Mouse (Mus musculus) T-helper 2 cell (primary cell): ENCODE data around the gene Tbc1d16.
"Not testable (repeated sequence)": the region's sequence is repeated elsewhere in the genome, so short reads cannot be mapped to it uniquely, and the experiment has no call there.

Experiments
- in situ Hi-C: fragments of 300-600 bp; cut with MboI, MseI; formaldehyde crosslinking; loops from one replicate; pipeline ENCODE4 v1.15.1; 2025; ENCODE audit warnings: high pct_unique_total_duplicates

Gene Tbc1d16

DNA sequence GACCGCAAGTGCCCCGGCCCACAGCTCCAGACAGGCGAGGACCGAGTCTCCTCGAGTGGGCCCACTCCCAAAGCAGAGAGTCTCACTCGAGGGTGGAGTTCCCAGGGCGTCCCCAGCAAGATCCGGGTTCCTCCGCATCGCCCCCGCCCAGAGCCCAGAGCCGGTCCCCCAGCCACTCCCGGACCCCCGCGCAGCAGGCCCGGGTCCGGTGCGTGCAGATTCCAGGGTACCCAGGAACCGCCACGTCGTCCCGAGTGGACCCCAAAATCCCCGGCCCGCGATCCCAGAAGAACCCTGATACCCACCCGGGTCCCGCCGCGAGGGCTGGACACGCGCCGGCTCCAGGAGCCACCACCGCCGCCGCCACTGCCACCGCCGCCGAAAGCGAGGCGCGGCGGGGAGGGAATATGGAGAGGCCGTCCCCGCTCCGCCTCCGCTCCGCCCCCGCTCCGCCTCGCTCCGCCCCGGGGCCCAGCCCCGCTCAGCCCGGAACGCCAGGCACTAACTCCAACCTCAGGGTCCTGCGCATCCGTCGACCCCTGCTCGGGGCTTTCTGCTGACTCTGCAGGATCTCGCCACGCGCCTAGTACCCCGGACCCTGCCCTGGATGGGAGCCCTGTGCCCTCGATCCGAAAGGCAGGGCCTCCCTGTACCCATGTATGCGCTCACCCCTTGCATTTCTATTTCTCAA, at the start of gene Tbc1d16, which contains the start of gene Ccdc40:
TSS of gene Tbc1d16 (minus strand) at position 409 of the 691 bp plus-strand sequence.
TSS of gene Ccdc40 (plus strand) at position 482 of the 691 bp plus-strand sequence.
- in situ Hi-C loops = no loop called here

DNA sequence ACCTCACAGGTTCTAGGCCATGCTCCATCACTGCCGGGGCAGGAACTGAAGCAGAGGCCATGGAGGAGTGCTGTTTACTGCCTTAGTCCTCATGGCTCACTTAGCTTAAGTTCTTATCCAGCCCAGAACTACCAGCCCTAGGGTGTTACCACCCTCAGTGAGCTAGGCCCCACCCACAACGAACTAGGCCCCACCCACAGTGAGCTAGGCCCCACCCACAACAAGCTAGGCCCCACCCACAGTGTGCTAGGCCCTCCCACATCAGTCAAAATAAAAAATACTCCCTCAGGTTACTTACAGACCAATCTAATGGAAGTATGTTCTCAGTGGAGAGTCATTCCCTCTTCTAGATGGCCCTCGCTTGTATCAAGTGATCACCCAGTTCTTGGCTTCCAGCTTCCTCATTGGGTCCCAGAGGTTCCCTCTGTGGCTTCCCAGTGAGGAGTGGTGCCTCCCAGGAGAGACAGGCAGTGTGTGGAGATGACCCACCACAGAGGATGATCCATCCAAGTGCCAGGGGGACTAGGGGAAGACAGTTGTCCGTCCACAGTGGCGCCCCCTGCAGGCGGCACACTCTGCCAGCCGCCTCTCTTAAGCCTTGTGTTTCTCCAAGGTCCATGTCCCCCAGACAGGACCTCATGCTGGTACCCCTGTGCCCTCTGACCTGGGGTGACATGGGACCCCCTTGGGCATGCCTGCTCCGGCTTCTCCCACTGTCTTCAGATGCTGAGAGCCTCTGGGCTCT, 45.1 kb upstream of the Tbc1d16 start:
- in situ Hi-C loops = no loop called here

GRCm38 (mm10) chr11:119272492-119272891, 44.2 kb upstream of the Tbc1d16 start:
- in situ Hi-C loops = not testable (repeated sequence)

- in situ Hi-C loops = no loop called here
Observed at GRCm38 (mm10) chr11:119268557-119269195, 40.4 kb upstream of the Tbc1d16 start.

DNA sequence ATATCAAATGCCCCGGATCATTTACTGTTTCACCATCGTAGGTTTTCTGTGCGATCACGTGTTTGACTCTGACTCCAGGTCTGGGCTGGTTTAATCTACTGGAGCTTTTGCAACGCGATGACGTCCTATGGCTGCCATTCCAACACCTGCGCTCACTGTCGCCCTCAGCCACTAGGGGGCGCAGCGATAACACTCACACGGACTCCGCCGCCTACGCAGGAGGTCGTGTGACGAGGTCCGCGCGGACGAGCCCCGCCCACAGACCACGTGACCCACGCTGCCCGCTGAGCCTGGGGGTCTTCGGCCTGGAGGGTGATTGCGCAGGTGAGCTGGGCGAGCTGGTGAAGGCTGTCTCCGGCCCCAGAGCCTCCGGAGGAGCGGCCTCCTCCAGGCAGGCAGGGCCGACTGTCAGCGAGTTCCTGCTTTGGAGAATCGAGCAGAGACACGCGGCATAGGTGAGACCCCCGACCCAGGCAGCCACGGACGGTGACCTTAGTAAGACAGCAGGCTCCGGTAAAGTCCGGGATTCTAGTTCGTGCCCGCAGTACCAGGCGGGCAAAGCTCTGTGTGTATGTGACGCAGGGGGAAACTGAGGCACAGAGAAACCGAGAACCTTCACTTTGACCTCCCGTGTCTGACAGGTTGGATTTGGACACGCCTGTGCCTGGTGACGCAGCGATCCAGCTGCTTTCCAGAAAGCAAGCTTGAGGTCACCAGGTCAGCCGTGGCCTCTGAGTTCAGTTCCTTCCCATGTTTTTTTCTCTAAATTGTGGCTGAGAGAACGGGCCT, 39.7 kb upstream of the Tbc1d16 start, which contains the start of gene Gaa:
TSS of gene Gaa (plus strand) at position 120 of the 789 bp plus-strand sequence.
- in situ Hi-C loops = no loop called here

- in situ Hi-C loops = no loop called here
Observed at GRCm38 (mm10) chr11:119267241-119267674, 39.0 kb upstream of the Tbc1d16 start.

DNA sequence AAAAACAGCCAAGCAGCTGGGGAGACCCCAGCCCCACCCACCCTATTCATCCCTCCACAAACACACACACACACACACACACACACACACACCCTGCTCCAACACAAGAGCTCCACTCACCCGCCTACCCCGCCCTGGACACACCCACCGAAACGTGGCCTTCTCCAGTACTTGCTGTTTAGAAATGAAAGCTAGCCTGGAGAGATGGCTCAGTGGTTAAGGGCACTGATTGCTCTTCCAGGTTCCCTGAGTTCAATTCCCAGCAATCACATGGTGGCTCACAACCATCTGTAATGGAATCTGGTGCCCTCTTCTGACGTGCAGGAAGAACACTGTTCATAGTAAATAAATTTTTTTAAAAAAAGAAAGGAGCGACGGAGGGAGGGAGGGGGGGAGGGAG, 37.5 kb upstream of the Tbc1d16 start:
- in situ Hi-C loops = no loop called here

DNA sequence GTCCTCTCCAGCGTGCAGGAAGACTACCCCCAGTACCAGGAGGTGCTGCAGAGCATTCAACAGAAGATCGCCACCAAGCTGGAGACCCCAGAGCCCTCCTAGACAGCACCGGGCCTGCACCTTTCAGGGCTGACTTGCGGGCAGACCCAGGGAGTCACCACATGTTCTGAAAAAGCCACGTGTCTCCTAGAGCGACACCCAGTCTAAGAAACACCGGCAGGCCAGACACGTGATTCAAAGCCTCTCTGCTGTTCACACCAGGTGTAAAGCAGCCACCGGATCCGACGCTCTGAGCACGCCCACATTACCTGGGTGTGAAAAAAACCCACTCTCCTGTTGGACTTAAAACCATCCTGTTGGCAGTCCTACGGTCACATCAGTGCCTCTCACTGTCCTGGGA, 36.1 kb upstream of the Tbc1d16 start:
- in situ Hi-C loops = no loop called here

DNA sequence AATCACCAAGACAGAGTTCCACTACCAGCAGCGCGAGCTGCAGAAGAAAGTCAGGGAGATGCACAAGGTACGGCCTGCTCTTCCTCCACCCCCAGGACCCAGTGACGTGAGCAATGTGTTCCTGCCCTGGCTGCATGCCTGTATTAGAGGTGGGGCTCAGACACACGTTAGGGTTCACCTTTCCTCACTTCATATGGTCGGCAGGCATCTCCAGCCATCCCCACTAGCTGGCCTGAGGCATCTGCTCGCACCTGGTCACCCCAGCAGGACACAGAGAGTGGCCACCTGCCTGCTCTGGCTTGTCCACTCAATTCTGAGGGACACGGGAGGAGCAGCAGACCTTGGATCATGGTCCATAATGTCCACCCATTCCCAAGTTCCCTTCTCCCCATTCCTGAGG, 31.7 kb upstream of the Tbc1d16 start:
- in situ Hi-C loops = no loop called here

DNA sequence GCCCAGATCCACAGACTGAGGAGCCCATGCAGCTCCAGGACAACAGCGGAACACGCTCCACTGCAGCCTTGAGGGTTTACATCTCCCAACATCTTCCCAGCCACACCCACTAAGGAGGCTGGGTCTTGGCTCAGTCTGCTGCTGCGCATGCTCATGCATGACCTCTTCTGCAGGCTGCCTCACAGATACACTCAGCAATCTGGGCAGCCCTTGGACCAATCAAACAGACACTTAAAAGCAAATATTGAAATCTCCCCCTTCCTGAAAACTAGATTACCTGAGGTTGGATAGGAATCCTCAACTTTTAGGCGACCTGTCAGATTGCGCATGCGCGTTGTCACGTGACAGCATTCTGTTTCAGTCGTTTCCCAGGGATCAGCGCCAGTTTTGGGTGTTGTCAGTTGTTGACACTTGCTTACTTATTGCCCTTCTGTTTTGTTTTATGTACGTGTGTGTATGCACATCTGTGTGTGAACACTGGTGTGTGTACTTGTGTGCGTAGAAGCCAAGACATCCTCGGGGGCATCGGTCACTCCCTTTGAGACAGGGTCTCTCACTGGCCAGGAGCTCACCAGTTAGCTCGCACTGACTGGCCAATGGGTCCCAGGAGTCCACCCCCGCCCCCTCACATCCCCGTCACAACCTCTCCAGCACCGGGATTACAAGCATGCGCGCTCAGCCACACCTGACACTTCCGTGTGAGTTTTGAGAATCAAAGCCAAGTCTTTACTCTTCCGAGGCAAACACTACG, 30.4 kb upstream of the Tbc1d16 start:
- in situ Hi-C loops = no loop called here

DNA sequence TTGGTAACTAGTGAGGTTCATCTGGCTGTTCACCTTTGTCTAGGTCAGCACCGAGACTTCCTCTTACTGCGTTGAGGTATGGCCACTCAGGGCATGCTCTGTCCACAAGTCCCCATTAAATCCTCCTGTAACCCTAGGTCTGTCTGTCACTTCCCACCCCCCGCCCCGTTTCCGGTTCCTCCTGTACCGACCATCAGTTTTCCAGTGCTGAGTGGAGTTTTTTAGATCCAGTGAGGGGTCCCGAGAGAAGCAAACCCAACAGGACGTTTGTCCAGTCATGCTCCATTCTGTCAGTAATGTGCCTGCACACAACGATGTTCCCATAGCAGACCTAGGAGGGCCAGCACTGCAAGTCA, 29.9 kb upstream of the Tbc1d16 start:
- in situ Hi-C loops = no loop called here

DNA sequence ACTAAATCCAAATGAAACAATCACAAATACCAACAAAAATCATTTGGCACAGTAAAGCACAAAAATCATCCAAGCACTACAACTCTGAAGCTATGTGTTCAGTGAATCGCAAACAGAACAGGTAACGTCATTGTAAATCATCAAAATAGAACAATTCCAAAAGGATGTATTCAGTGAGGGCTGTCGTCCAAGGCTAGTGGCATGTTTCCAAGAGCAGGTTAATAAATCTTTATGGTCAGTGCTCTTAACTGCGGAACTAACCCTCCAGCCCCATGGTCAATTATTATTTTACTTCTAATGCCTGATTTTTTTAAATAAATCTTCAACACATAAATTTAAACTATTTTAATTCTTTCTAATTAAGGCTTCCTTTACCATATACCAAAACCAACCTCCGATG, 28.3 kb upstream of the Tbc1d16 start:
- in situ Hi-C loops = not testable (repeated sequence)

DNA sequence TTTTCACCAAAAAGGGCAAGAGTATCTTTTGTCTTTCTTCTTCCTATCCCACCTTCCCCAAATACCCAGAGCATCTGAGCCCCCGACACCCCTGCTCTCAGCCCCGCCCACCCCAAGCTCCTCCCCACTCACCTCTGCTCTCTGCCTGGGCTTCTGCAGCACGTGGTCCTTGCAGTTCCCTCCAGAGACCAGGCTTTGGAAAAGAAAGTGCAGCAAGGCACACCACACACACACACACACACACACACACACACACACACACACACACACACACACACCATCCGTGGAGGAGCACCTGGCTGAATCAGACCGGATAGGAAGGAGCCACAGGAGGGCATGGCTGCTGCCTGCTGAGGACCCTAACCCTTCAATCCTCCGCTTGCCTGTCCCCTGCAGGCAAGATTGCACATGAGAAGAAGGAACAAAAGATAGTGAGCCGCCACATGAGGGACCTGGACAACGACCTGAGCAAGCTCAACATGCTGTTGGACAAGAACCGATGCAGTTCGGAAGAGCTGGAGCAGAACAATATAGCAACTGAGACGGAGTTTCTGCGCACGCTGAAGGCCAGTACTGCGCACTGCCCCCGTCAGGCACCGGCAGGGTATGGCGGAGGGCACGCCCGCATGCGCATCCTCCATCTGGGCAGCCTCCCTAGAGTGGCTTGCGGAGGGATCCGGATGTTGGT, 24.7 kb upstream of the Tbc1d16 start:
- in situ Hi-C loops = no loop called here

- in situ Hi-C loops = no loop called here
Observed at GRCm38 (mm10) chr11:119250998-119251397, 22.7 kb upstream of the Tbc1d16 start.

- in situ Hi-C loops = no loop called here
Observed at GRCm38 (mm10) chr11:119249011-119249410, 20.7 kb upstream of the Tbc1d16 start.

- in situ Hi-C loops = not testable (repeated sequence)
Observed at GRCm38 (mm10) chr11:119245543-119245942, 17.2 kb upstream of the Tbc1d16 start.

DNA sequence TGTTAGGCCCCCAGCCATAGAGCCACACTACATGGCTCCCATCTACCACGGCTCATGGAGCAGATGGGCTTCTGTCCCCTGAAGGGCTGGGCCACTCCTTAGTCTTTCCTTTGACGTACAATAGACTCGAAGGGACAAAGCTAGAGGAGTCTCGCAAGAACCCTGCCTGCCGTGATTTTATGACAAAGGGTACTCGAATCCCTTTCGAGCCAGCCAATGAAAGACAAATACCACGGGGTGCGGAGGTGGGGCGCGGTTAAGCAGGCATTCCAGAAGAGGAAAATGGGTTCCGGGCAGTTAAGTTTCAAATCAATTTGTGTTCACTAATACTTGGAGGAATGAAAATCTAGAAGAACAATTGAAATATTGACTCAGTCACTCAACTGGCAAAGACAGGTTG, 11.2 kb upstream of the Tbc1d16 start:
- in situ Hi-C loops = no loop called here

- in situ Hi-C loops = no loop called here
Observed at GRCm38 (mm10) chr11:119238305-119238721, 10.0 kb upstream of the Tbc1d16 start.

GRCm38 (mm10) chr11:119237568-119238304, 9.4 kb upstream of the Tbc1d16 start:
- in situ Hi-C loops = no loop called here

GRCm38 (mm10) chr11:119237007-119237406, 8.7 kb upstream of the Tbc1d16 start:
- in situ Hi-C loops = no loop called here
